ENCODE assay signal across 8 mouse cellular contexts in genomic region chr6:113696582-113697221, GRCm38 (mm10). TPM values are rescaled to one million over a fixed set of nuclear protein-coding genes. Genes with fewer than 3 reads are reported as not detected.
A peak's percentile ranks its signal among the peaks of the same experiment; 100 is the strongest.
DNase-seq lines count a peak whose midpoint lies in the region; ATAC-seq and TF ChIP-seq lines count a peak whose summit lies in the region.

Gene Tatdn2 (plus strand): TSS chr6:113697050.

- peak; percentile 99 for ATAC-seq in heart, embryonic 15.5 days (replicated peaks; ENCODE audit: insufficient number of reproducible peaks, insufficient read depth, low FRiP score, low read depth)
- peak; percentile 94 for ATAC-seq in liver, embryonic 14.5 days (ENCODE audit: insufficient read depth)
- peak; percentile 99 for ATAC-seq in neural tube, embryonic 11.5 days (ENCODE audit: insufficient read depth, low FRiP score, low TSS enrichment)
- peak; percentile 98 for ATAC-seq in stomach, postnatal 0 days (ENCODE audit: low FRiP score, low TSS enrichment)

- peak; percentile 39; the same call in 1 of the 2 replicates for TF ChIP-seq CTCF in liver, embryonic 14.5 days (IDR thresholded peaks at IDR 0.05; ENCODE audit: low read depth)
- TF ChIP-seq CTCF in stomach, postnatal 0 days (IDR thresholded peaks at IDR 0.05; ENCODE audit: low read depth) = peak; percentile 52

- no peaks in the 10 kb centered on the region for H3K27me3 ChIP-seq in forebrain, embryonic 10.5 days (ENCODE audit: poor library complexity, severe bottlenecking)
- no peaks in the 10 kb centered on the region for H3K27me3 ChIP-seq in heart, embryonic 15.5 days
- H3K27me3 ChIP-seq in liver, embryonic 14.5 days (ENCODE audit: control insufficient read depth, insufficient read depth, low read length) = no peaks in the 10 kb centered on the region
- H3K27me3 ChIP-seq in neural tube, embryonic 11.5 days (ENCODE audit: control insufficient read depth, insufficient read depth, low read length) = no peaks in the 10 kb centered on the region
- no peaks in the 10 kb centered on the region for H3K27me3 ChIP-seq in stomach, postnatal 0 days (ENCODE audit: control insufficient read depth, insufficient read depth, low read length)

- TF ChIP-seq EP300 in liver, embryonic 14.5 days (IDR thresholded peaks at IDR 0.05; ENCODE audit: low read depth) = peak; percentile 25; the same call in 1 of the 2 replicates
- TF ChIP-seq EP300 in stomach, postnatal 0 days (optimal IDR thresholded peaks at IDR 0.05) = peak; percentile 93

- H3K4me1 ChIP-seq in forebrain, embryonic 10.5 days = peaks cover 36% of the 10 kb centered on the region
- peaks cover 37% of the 10 kb centered on the region for H3K4me1 ChIP-seq in heart, embryonic 15.5 days (replicated peaks)
- H3K4me1 ChIP-seq in liver, embryonic 14.5 days (replicated peaks; ENCODE audit: control insufficient read depth in 2 of 2, insufficient read depth in 2 of 2, low read length in 1 of 2) = peaks cover 44 to 52% of the 10 kb centered on the region in 2 experiments
- H3K4me1 ChIP-seq in neural tube, embryonic 11.5 days (ENCODE audit: control insufficient read depth, insufficient read depth, low read length) = peaks cover 13% of the 10 kb centered on the region
- peaks cover 2% of the 10 kb centered on the region; the same call in 1 of the 2 replicates for H3K4me1 ChIP-seq in stomach, postnatal 0 days (replicated peaks; ENCODE audit: control insufficient read depth, insufficient read depth)

- under 1% methylated on average over 58 of the region's 58 CpGs for WGBS in forebrain, embryonic 10.5 days
- under 1% methylated on average over 58 of the region's 58 CpGs for WGBS in heart, embryonic 15.5 days
- 1% methylated on average over 52 of the region's 58 CpGs for WGBS in liver, embryonic 14.5 days (ENCODE audit: insufficient replicate concordance)
- WGBS in neural tube, embryonic 11.5 days = under 1% methylated on average over 57 of the region's 58 CpGs
- WGBS in stomach, postnatal 0 days = under 1% methylated on average over 58 of the region's 58 CpGs

- peak; percentile 95 to 98 for DNase-seq in CD8-positive naive resting alpha-beta T cell, adult 2 months (ENCODE audit: low read depth in 2 of 2, low spot score in 2 of 2)
- peak; percentile 91 for DNase-seq in c-Kit-positive CD71-negative TER-119-negative erythroid progenitor cells, embryonic 14.5 days (ENCODE audit: low read depth)
- DNase-seq in forebrain, embryonic 10.5 days (ENCODE audit: extremely low spot score, low spot score) = peak; percentile 96
- peak; percentile 97 to 100 for DNase-seq in kidney, postnatal 25 days
- peak; percentile 95 to 97 (median 95) for DNase-seq in liver, embryonic 14.5 days (ENCODE audit: low read depth in 3 of 3, low spot score in 3 of 3)
- DNase-seq in neural tube, embryonic 11.5 days (ENCODE audit: low spot score) = peak; percentile 96
- peak; percentile 98 for DNase-seq in stomach, postnatal 0 days (ENCODE audit: low spot score)

- peak within 1 kb of the TSS; percentile 77 for H3K9ac ChIP-seq in heart, embryonic 15.5 days
- peak within 1 kb of the TSS; percentile 97 for H3K9ac ChIP-seq in liver, embryonic 14.5 days (replicated peaks)
- peak within 1 kb of the TSS; percentile 79 for H3K9ac ChIP-seq in neural tube, embryonic 11.5 days (ENCODE audit: low read length)
- H3K9ac ChIP-seq in stomach, postnatal 0 days (ENCODE audit: low read length) = peak within 1 kb of the TSS; percentile 88

- peak within 1 kb of the TSS; percentile 93 for H3K4me2 ChIP-seq in heart, embryonic 15.5 days
- H3K4me2 ChIP-seq in liver, embryonic 14.5 days (ENCODE audit: low read depth) = peak within 1 kb of the TSS; percentile 86
- peak within 1 kb of the TSS; percentile 99 for H3K4me2 ChIP-seq in neural tube, embryonic 11.5 days (ENCODE audit: low read depth)
- H3K4me2 ChIP-seq in stomach, postnatal 0 days (replicated peaks; ENCODE audit: low read depth) = peak within 1 kb of the TSS; percentile 96

- peak within 1 kb of the TSS; percentile 93 for H3K4me3 ChIP-seq in forebrain, embryonic 10.5 days
- peak within 1 kb of the TSS; percentile 75 for H3K4me3 ChIP-seq in heart, embryonic 15.5 days
- peak within 1 kb of the TSS; percentile 82 to 98 for H3K4me3 ChIP-seq in liver, embryonic 14.5 days (ENCODE audit: insufficient read depth in 1 of 2, low read depth in 2 of 2, low read length in 2 of 2)
- H3K4me3 ChIP-seq in neural tube, embryonic 11.5 days (ENCODE audit: low read depth, low read length) = peak within 1 kb of the TSS; percentile 85
- H3K4me3 ChIP-seq in stomach, postnatal 0 days (ENCODE audit: low read depth, low read length) = peak within 1 kb of the TSS; percentile 82

- H3K9me3 ChIP-seq in forebrain, embryonic 10.5 days = no peaks in the 10 kb centered on the region
- H3K9me3 ChIP-seq in heart, embryonic 15.5 days (replicated peaks) = no peaks in the 10 kb centered on the region
- H3K9me3 ChIP-seq in liver, embryonic 14.5 days (ENCODE audit: control insufficient read depth, low read length) = no peaks in the 10 kb centered on the region
- H3K9me3 ChIP-seq in neural tube, embryonic 11.5 days (ENCODE audit: control insufficient read depth, low read length) = no peaks in the 10 kb centered on the region
- H3K9me3 ChIP-seq in stomach, postnatal 0 days (ENCODE audit: control insufficient read depth, low read length) = no peaks in the 10 kb centered on the region

- peak within 1 kb of the TSS; percentile 90 for H3K27ac ChIP-seq in forebrain, embryonic 10.5 days
- peak within 1 kb of the TSS; percentile 97 for H3K27ac ChIP-seq in heart, embryonic 15.5 days
- H3K27ac ChIP-seq in liver, embryonic 14.5 days = peak within 1 kb of the TSS; percentile 87
- H3K27ac ChIP-seq in neural tube, embryonic 11.5 days (ENCODE audit: low read depth, low read length) = peak within 1 kb of the TSS; percentile 87
- peak within 1 kb of the TSS; percentile 96 for H3K27ac ChIP-seq in stomach, postnatal 0 days (replicated peaks)

- peaks cover 26% of the 10 kb centered on the region for H3K36me3 ChIP-seq in forebrain, embryonic 10.5 days (replicated peaks)
- H3K36me3 ChIP-seq in heart, embryonic 15.5 days = peaks cover 14% of the 10 kb centered on the region
- peaks cover 43% of the 10 kb centered on the region for H3K36me3 ChIP-seq in liver, embryonic 14.5 days (replicated peaks; ENCODE audit: control insufficient read depth, insufficient read depth, low read depth)
- no peaks in the 10 kb centered on the region for H3K36me3 ChIP-seq in neural tube, embryonic 11.5 days (ENCODE audit: control insufficient read depth, insufficient read depth, low read length)
- H3K36me3 ChIP-seq in stomach, postnatal 0 days (ENCODE audit: control insufficient read depth, insufficient read depth, low read length) = peaks cover 2% of the 10 kb centered on the region; the same call in 1 of the 2 replicates

RNA-seq across cellular contexts. Expression of gene Tatdn2, which starts in this region (rescaled TPM):
- 0.62 and 0.76 TPM in 2 replicates for polyA plus RNA-seq in forebrain, embryonic 10.5 days (2016; fragmentation: Nextera tagmentation; extraction: Ambion mirVana)
- 0.77 and 0.85 TPM in 2 replicates for polyA plus RNA-seq in heart, embryonic 15.5 days (2015; fragmentation: Nextera tagmentation; extraction: Ambion mirVana)
- polyA plus RNA-seq in liver, embryonic 14.5 days (2012; rRNA removed) = 10.6 and 15.4 TPM in 2 replicates
- 1.0 and 1.3 TPM in 2 replicates for polyA plus RNA-seq in liver, embryonic 14.5 days (2014; fragmentation: Nextera tagmentation; extraction: Ambion mirVana)
- polyA plus RNA-seq in neural tube, embryonic 11.5 days (2014; fragmentation: Nextera tagmentation; extraction: Ambion mirVana) = 0.95 and 0.97 TPM in 2 replicates
- polyA plus RNA-seq in stomach, postnatal 0 days (2015; fragmentation: Nextera tagmentation; extraction: Ambion mirVana) = 0.73 and 0.97 TPM in 2 replicates

Comparison
In these comparisons a context has a peak if more than half of its experiments do, and no peak if none do; other contexts are left out.
1. Peak in every context shown above with its lines: DNase-seq, ATAC-seq, H3K4me3 ChIP-seq and H3K27ac ChIP-seq.
2. Peak in DNase-seq, H3K4me3 ChIP-seq and H3K27ac ChIP-seq in forebrain, embryonic 10.5 days; RNA of the gene not detected or under 1 TPM.
3. Peak in ATAC-seq, H3K4me3 ChIP-seq, H3K27ac ChIP-seq, H3K9ac ChIP-seq and H3K4me2 ChIP-seq in heart, embryonic 15.5 days; RNA of the gene not detected or under 1 TPM.
4. Peak in DNase-seq, ATAC-seq, H3K4me3 ChIP-seq, H3K27ac ChIP-seq, H3K9ac ChIP-seq and H3K4me2 ChIP-seq in neural tube, embryonic 11.5 days; RNA of the gene not detected or under 1 TPM.
5. Peak in DNase-seq, ATAC-seq, H3K4me3 ChIP-seq, H3K27ac ChIP-seq, H3K9ac ChIP-seq and H3K4me2 ChIP-seq in stomach, postnatal 0 days; RNA of the gene not detected or under 1 TPM.